Mouse (Mus musculus) T-helper 1 cell (primary cell): ENCODE results near the gene Pik3ip1.

Experiments
- in situ Hi-C: fragments of 300-600 bp; cut with MboI, MseI; formaldehyde crosslinking; loops from one replicate; pipeline ENCODE4 v1.15.1; 2025; ENCODE audit warnings: high pct_unique_total_duplicates

The Pik3ip1 gene

DNA sequence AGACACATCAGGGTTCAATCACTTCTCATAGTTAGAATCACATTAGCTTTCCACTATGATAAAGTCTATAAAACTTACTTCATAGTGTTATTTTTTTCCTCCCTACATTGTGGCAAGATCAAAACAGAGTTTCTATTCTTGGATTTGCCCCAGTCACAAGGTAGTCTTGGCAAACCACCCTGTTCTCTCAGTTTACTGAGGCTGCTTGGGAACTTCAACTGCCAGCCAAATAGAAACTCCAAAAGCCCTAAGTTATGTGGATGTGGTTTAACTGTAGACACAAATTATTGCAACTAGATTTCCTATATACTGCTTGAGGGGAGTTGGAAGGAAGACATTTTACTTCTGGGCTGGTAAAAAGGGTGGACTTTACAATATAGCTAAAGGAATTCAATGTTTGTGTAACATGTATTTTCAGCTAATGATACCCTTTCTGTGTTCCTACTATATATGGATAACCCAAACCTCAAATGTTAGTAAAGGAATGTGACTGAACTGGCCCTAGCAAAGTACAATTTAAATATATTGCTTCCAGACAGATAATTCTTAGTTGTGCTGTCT is at the start of gene Pik3ip1:
TSS of gene Pik3ip1 (plus strand) at position 511 of the 561 bp plus-strand sequence.
- in situ Hi-C loops = loop anchor here (5.0 kb wide), 1 partner anchor 38 kb away; no protein-coding TSS in a partner anchor

DNA sequence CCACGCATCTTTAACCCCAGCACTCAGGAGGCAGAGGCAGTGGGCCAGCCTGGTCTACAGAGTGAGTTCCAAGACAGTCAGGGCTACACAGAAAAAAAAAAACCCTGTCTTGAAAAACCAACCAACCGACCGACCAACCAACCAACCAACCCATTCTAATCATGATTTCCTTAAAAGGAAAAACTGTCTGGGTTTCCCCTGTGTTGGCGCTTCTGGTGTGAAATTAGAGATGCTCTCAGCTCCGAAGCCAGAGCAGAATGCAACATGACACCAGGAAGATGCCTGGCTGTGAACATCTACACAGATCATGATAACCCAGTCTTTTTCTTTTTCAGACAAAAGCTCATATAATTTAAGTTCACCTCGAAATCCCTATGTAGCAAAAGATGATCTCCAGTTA is 47.3 kb upstream of the Pik3ip1 start:
- in situ Hi-C loops = no loop called here

DNA sequence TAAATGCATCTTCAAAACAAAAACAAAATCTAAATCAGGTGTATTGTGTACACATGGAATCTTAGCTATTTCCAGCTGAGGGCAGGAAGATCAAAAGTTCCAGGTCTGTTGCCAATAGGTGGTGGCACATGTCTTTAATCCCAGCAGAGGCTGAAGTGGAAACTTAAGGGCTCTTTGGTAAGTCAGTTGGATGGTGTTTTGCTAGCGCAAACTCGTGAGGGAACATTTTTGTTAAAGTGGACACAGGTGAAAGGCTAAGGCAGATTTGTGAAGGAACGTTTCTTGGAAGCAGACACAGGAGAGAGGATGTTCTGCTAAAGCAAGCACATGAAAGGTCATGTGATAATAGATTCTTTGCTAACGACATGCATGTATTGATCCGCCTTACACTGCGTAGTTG is 46.6 kb upstream of the Pik3ip1 start:
- in situ Hi-C loops = no loop called here

DNA sequence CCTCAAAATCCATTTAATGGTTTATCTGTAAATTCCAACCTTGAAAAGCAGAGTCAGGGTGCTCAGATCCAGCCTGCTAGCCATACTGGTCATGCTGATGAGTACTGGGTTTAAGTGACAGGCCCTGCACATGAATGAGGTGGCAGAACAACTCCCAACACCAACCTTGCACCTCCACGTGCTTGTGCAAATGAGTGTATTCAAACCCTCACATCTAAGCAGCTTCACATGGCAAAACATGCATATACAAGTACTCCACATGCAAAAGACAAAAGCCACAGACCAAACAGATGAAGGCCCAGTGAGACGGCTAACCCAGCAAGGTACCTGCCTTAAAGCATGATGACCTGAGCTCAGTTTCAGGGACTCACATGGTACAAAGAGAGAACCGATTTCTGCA is 44.3 kb upstream of the Pik3ip1 start:
- in situ Hi-C loops = no loop called here

DNA sequence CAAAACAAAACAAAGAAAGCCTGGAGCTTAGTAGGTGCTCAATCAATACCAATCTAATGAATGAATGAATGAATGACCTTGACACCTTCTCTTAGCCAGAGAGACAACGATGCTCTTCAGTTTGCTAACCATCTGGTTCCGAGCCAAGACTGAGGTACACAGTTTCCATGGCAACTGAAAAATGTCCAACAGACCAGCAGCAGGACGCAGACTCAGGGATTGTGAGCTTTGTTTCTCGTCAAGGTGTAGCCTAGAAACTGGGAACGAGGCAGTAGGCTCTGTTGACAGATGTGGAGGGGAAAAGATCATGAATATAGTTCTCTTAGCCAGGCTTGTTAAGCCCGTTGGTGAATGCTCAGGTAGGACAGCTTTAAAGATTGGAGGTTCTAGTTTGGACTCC is 43.1 kb upstream of the Pik3ip1 start:
- in situ Hi-C loops = no loop called here

DNA sequence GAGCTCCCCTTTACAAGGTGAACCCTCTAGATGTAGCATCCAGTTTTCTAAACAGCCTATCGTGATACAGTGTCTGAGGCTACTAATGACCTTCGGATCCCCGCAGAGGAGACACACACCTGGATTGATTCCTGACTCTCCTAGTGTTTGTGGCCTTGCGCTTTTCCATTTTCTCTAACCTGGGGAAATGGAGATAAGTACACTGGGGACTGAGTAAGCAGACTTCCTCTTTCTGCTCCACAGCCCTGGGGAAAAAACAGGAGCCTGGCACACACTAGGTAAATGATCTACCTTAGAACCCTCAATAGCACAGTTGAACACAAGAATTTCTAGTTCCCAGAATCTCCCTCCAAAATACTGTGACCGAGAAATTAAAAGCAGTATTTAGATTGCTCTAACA is 42.3 kb upstream of the Pik3ip1 start:
- in situ Hi-C loops = no loop called here

DNA sequence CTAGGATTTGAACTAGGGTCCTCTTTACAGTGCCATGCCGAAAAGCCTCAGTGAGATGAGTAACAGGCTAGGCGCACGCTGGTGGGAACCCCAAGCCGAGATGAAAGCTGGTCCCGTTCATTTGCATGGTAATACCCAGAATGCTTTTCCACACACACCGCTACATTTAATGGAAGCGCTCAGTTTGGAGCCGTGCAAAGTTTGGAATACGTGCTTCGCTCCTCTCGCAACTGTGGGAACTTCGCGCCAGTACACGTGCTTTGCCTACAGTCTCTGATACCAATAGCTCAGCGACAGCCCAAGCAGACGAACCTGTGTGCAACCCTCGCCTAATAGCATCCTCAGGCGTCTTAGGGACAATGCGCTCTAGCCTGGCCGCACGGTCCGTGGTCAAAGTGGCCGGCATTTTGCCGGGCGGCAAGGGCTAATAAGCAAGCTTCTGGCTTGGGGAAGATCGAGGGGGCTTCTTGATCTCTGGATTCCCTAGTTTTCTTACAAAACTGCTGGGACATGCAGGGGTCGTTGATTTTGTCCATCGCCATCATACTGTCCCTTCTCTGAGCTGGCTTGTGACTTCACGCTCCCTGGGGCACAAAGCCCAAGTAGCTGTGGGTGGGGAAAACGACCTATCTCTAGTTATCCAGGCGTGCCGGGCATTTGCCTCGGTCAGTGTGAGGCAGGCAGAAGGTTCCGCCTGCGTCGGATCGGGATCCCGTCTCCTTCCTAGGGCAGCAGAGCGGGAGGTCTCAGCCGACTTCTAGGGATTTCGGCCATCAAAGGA is 41.5 kb upstream of the Pik3ip1 start, which contains the start of gene Patz1:
TSS of gene Patz1 (plus strand) at position 354 of the 781 bp plus-strand sequence.
- in situ Hi-C loops = no loop called here

DNA sequence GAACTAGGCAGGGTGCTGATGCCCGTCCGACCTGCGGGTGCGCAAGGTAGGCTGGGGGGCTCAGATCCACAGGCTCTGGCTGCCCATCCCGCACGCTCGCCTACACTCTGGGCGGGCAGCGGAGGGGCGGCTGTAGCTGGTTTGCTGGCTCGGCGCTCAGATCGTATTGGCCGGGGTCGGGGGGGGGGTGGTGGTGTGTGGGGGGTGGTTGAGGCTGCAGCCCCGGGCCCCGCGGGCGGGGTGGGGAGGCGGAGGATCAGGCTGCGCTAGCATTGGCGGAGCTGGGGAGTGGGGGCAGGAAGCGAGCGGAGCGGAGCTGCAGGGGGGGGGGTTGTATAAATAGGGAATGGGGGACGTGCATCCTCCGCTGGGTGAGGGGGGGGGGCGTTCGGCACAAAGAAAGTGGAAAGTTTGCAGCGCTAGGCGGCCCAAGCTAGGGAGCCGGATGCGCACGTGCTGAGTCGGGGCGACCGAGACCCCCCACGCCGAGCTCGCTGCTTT is 40.8 kb upstream of the Pik3ip1 start:
- in situ Hi-C loops = no loop called here

DNA sequence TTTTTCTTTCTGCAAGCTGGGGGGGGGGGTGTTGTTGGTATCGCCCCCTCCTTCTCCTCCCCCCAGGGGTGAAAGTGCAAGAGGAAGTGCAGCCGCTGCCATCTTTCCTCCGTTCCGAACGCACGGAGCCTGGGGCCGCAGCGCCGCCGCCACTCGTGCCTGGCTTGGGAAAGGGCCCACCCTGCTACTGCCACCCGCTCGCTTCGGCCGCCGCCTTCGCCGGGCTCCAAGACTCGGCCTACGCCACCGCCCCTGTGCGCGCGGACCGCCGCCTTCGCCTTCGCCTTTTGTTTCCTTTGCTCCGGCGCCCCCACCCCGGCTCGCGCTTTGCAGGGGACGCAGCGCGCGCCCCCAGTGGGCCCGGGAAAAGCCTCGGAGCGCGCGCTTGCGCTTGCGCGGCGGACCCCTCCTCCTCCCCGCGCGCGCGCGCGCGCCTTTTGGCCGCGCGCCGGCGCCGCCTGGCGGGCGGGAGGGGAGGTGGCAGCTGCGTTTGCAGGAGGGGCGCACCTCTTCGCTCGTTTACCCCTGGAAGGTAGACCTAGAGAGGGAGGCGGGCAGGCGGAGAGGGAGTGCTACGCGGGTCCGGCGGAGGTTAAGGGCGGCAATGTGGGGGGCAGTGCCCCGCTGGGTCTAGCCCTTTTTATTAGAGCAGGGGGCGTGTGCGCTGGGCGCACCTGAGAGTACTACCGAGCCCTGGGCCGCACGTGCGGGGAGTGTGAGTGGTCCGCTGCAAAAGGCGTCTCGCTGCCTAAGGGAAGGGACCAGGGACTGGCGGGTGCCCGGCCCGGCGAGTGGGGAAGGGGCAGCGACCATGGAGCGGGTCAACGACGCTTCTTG is 40.2 kb upstream of the Pik3ip1 start:
- in situ Hi-C loops = loop anchor here (5.0 kb wide), 1 partner anchor 42 kb away; the partner anchor contains the start of gene Pik3ip1

DNA sequence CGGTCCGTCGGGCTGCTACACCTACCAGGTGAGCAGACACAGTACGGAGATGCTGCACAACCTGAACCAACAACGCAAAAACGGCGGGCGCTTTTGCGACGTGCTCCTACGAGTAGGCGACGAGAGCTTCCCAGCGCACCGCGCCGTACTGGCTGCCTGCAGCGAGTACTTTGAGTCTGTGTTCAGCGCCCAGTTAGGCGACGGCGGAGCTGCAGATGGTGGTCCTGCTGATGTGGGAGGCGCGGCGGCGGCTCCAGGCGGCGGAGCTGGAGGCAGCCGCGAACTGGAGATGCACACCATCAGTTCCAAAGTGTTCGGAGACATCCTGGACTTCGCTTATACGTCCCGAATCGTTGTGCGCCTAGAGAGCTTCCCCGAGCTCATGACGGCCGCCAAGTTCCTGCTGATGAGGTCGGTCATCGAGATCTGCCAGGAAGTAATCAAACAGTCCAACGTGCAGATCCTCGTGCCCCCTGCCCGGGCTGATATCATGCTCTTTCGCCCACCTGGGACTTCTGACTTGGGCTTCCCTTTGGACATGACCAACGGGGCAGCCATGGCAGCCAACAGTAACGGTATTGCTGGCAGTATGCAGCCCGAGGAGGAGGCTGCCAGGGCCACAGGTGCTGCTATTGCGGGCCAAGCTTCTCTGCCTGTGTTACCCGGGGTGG is 39.4 kb upstream of the Pik3ip1 start:
- in situ Hi-C loops = loop anchor here (5.0 kb wide), 1 partner anchor 42 kb away; the partner anchor contains the start of gene Pik3ip1

DNA sequence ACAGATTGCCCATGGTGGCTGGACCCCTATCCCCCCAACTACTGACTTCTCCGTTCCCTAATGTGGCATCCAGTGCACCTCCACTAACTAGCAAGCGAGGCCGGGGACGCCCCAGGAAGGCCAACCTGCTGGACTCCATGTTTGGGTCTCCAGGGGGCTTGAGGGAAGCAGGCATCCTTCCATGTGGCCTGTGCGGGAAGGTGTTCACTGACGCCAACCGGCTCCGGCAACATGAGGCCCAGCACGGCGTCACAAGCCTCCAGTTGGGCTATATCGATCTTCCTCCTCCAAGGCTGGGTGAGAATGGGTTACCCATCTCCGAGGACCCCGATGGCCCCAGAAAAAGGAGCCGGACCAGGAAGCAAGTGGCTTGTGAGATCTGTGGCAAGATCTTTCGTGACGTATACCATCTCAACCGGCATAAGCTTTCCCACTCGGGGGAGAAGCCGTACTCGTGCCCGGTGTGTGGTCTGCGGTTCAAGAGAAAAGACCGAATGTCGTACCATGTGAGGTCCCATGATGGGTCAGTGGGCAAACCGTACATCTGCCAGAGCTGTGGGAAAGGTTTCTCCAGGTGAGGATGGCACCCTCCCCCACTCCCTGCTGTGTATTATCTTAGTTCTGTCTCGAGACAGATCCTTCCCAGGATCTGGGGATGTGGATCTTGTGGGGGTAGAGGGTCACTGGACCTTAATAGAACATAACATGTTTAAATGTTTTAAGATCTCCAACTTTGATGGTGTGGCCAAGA is 38.7 kb upstream of the Pik3ip1 start:
- in situ Hi-C loops = loop anchor here (5.0 kb wide), 1 partner anchor 41 kb away; the partner anchor contains the start of gene Pik3ip1

DNA sequence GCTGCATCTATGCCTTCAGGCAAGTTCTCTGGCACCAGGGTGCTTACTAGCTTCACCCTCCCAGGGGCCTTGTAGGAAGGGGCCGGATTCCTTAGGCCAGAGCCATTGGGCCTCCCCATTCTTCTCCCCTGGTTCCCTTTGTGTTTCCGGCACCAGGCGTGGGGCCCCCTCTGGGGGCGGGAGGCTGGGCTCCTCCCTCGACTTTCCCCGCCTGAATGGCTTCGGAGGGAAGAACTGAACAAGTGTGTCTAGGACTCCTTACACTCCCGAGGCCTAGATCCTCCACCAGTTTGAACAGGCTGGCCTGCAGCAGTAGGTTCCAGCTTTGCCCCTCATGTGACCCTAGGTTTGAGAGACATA is 38.2 kb upstream of the Pik3ip1 start:
- in situ Hi-C loops = loop anchor here (5.0 kb wide), 1 partner anchor 40 kb away; the partner anchor contains the start of gene Pik3ip1

DNA sequence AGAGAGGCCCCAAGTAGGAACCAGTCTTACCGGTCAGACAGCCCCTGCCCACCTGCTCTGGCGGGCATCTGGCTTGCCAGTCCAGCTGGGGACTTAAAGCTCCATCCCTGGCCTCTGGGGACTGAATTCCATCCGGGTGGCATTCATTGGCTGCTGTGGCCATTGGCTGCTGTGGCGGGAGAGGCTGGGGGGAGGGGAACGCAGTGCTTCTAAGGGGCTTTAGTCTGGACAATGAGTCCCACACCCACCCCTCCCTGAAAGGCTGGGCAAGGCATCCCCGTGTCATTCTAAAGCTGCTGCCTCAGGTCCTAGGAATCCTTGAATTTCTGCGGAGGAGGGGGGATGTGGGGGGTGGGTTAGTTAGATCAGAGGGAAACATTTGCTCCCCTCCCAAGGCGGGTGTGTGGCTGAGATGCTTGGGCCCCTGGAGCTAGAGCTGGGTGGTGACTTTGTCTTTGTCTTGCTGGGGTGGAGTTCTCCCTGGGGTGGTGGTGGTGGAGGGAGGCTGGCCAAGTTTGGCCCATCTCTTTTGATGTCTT is 37.4 kb upstream of the Pik3ip1 start:
- in situ Hi-C loops = loop anchor here (5.0 kb wide), 1 partner anchor 40 kb away; the partner anchor contains the start of gene Pik3ip1

DNA sequence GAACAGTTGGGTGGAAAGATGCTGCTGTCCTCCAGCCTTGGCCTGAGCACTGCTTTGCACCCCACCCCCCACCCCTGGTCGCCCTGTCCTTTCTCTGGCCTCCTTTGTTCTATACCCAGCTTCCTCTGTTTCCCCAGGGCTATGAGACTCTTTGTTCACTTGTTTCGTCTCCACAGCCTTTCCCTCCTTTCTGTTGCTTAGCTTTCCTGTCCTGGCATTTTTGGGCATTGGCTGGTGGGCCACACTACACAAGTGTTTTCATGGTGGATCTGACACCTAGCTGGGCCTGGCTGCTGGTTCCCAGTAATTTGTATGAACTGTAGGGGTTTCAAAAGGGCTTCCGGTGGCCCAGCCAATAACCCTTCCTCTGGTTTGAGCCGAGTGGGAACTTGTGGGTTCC is 36.8 kb upstream of the Pik3ip1 start:
- in situ Hi-C loops = loop anchor here (5.0 kb wide), 1 partner anchor 39 kb away; the partner anchor contains the start of gene Pik3ip1

DNA sequence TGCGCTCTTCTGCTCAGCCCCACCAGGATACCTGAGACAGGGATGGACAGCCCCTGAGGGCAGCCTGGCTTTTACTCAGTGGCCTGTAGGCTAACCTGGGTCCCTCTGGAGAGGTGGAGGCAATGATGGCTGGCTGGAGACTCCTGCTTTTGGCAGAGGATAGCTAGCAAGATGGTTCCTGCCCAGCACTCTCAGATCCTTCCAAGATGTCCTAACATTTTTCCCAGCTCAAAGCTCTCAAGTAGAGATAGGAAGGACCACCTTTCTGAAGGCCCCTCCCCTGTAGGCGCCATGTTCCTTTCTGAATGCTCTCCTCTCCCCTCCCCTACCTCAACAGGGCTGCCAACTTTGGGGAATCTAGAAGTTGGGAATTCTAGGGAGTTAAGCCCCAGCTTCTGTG is 35.6 kb upstream of the Pik3ip1 start:
- in situ Hi-C loops = loop anchor here (5.0 kb wide), 1 partner anchor 38 kb away; the partner anchor contains the start of gene Pik3ip1

DNA sequence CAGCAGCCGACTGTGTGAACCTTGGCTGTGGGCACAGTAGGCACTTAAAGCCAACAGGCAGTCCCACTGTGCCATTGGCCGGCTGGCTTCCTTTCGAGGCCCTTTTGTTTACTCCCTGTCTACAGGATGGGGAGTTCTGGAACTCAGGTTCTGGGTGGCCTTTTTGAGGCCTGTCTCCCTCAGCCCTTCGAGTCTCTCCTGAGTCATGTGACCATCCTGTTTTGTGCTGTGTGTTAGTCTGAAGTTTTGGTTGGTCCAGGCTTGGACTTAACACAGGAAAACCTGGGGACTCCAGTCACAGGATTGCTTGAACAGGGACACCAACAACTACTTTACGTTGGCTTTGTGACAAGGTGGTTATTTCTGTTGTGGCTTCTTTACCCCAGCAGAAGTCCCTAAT is 34.1 kb upstream of the Pik3ip1 start:
- in situ Hi-C loops = no loop called here

DNA sequence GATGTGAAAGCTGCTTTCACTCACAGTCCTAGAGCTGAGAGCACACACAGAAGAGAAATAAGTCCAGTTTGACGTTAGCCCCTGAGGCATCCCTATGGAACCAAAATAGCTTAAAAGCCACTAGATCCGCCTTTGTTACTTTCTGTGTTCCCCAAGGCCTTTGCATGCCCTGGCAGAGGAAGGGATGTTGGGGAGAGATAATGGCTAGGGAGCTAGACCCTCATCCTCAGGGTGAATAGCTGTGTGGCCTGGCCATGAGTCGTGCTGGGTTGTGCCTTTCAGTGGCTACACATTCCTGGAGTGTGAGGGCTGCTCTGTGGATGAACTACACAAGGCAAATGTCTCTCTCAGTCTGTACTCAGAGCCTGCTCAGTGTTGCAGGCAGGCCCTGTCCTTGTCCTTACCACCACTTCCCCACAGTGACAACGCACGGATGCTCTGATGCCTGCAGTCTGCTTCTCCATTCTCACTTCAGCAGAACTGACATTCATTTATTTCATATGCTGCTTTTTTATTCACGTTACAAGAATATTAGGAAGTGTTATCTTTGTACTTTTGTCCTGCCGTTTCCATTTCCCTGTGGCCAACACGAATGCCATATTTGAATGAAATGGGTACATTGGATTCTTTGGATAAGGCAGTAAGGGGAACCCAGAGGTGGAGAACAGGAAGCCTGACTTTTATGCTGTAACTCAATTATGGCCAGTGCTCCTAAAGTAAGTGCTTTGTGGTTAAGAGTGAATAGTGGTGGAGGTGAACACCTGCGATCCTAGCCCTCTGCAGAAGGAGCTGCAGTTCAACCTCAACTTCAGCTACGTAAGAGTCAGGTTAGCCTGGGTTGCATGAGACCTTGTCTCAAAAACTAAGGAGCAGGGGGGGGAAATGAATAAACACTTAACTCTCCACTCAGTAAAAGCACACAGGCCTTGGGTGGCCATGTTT is 32.1 kb upstream of the Pik3ip1 start:
- in situ Hi-C loops = no loop called here

DNA sequence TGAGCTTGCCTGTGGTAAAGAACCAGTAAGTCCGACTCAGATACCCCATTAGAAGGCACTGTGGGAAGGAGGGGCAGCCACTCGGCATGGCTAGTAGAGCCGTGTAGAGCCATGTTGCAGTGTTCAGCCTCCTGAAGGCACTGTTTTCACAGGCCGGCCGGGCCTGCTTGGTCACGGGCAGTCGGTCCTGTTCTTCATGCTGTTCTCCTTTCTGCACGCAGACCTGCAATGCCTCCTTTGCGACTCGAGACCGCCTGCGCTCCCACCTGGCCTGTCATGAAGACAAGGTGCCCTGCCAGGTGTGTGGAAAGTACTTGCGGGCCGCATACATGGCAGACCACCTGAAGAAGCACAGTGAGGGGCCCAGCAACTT is 31.4 kb upstream of the Pik3ip1 start:
- in situ Hi-C loops = no loop called here

DNA sequence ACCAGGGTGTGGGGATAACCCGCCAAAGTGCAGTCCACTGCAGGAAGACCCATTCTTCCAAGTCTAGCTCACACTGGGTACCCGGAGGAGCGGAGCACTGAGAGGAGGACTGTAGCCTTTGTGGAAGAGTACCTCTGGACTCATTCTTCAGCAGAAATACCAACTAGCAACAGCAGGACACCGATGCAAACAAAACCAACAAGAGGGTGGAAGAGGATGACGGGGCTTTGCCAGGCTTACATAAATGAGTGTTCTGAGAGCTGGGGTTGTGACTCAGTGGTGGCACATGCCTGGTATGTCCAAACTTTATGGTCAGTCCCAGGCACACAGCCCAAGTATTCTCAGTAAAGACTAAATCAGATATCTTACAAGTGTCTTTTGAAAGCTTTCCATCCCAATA is 29.1 kb upstream of the Pik3ip1 start:
- in situ Hi-C loops = no loop called here
